20 mouse cellular contexts compared by ENCODE assay signal in genomic region chr12:99395082-99395481, GRCm38 (mm10).
DNase-seq lines count a peak whose midpoint lies in the region; ATAC-seq and TF ChIP-seq lines count a peak whose summit lies in the region.
"Had no signal": no experiment of that assay in that cellular context is flagged by ENCODE, and none has a peak within 500 bp of the region (broad histone marks: within the 10 kb centered on the region; RNA-seq: fewer than 3 reads in every experiment).

No protein-coding gene starts in this region.

- no peaks in the 10 kb centered on the region for H3K9me3 ChIP-seq in midbrain, embryonic 16.5 days (replicated peaks; ENCODE audit: control insufficient read depth, low read length, poor library complexity, severe bottlenecking)
- H3K9me3 ChIP-seq: embryonic facial prominence, embryonic 15.5 days; heart, embryonic 15.5 days; limb, embryonic 10.5 days had no signal

- H3K4me2 ChIP-seq in midbrain, embryonic 16.5 days (ENCODE audit: low read length): no peak overlapping the region
- H3K4me2 ChIP-seq: embryonic facial prominence, embryonic 15.5 days; heart, embryonic 15.5 days; hindbrain, embryonic 14.5 days had no signal

- 33% methylated on average over 3 of the region's 3 CpGs for WGBS in liver, adult 2 months
- WGBS in midbrain, embryonic 16.5 days: 88% methylated on average over 3 of the region's 3 CpGs

- H3K27me3 ChIP-seq in liver, adult 2 months (ENCODE audit: control insufficient read depth, insufficient read depth, low read length): no peaks in the 10 kb centered on the region
- no peaks in the 10 kb centered on the region; the same call in 1 of the 2 replicates for H3K27me3 ChIP-seq in midbrain, embryonic 16.5 days (ENCODE audit: control insufficient read depth, insufficient read depth, low read depth, low read length)
- H3K27me3 ChIP-seq: embryonic facial prominence, embryonic 15.5 days; heart, embryonic 15.5 days had no signal

- no peak for TF ChIP-seq POLR2A in liver, adult 2 months (IDR thresholded peaks at IDR 0.05; ENCODE audit: extremely low read depth, insufficient read depth, low read length)

- no peak for ATAC-seq in midbrain, embryonic 16.5 days
- ATAC-seq: forebrain, embryonic 14.5 days; inflammation-experienced regulatory T-cells, adult 6 months had no signal

- H3K4me1 ChIP-seq in liver, adult 2 months (ENCODE audit: control insufficient read depth, insufficient read depth, low read length): peaks cover 27% of the 10 kb centered on the region
- peaks cover 16% of the 10 kb centered on the region for H3K4me1 ChIP-seq in midbrain, embryonic 16.5 days (ENCODE audit: control insufficient read depth, insufficient read depth, low read length)

- no peak overlapping the region; the same call in 1 of the 2 replicates for H3K9ac ChIP-seq in liver, adult 2 months (ENCODE audit: low read depth, low read length)
- H3K9ac ChIP-seq in midbrain, embryonic 16.5 days (ENCODE audit: low read depth, low read length): no peak overlapping the region
- H3K9ac ChIP-seq: embryonic facial prominence, embryonic 15.5 days; heart, embryonic 15.5 days; hindbrain, embryonic 14.5 days; liver, embryonic 14.5 days had no signal

- peak overlapping the region; percentile 94 for H3K27ac ChIP-seq in liver, adult 2 months (replicated peaks; ENCODE audit: insufficient read depth, low read depth, low read length)
- H3K27ac ChIP-seq in midbrain, embryonic 16.5 days (ENCODE audit: low read length): no peak overlapping the region
- H3K27ac ChIP-seq: embryonic facial prominence, embryonic 15.5 days; heart, embryonic 15.5 days; hindbrain, embryonic 14.5 days; layer of hippocampus, adult 2 months; limb, embryonic 10.5 days; liver, embryonic 14.5 days; macrophage had no signal

- H3K4me3 ChIP-seq in liver, adult 2 months (ENCODE audit: insufficient read depth, low read depth, low read length): no peak overlapping the region
- no peak overlapping the region for H3K4me3 ChIP-seq in midbrain, embryonic 16.5 days (ENCODE audit: low read depth, low read length)
- H3K4me3 ChIP-seq: embryonic facial prominence, embryonic 15.5 days; heart, embryonic 15.5 days; layer of hippocampus, adult 2 months; limb, embryonic 10.5 days had no signal

- peaks cover 7% of the 10 kb centered on the region; the same call in 1 of the 2 replicates for H3K79me2 ChIP-seq in liver, adult 2 months (ENCODE audit: control insufficient read depth, insufficient read depth, low read length)

- TF ChIP-seq CTCF in liver, adult 2 months (IDR thresholded peaks at IDR 0.05; ENCODE audit: low read depth, low read length): no peak

- DNase-seq in adrenal gland, adult (ENCODE audit: inconsistent age in 2 of 2, low spot score in 1 of 2): peak; percentile 80 to 85
- DNase-seq in adrenal gland, postnatal 4 days (ENCODE audit: low spot score in 2 of 2): no peak
- DNase-seq in liver, adult 2 months (ENCODE audit: extremely low read depth, low read depth, low spot score): peak; percentile 98
- DNase-seq in liver: no peak
- DNase-seq in adrenal gland, postnatal 36 days: peak; percentile 72 to 78
- no peak for DNase-seq in cerebellum, postnatal 36 days
- DNase-seq: cerebellum, adult 9-10 months; heart, postnatal 4 days; kidney, adult 8-10 months; kidney, postnatal 14 days had no signal

- no peaks in the 10 kb centered on the region for H3K36me3 ChIP-seq in liver, adult 2 months (ENCODE audit: control insufficient read depth, insufficient read depth, low read length)
- no peaks in the 10 kb centered on the region for H3K36me3 ChIP-seq in midbrain, embryonic 16.5 days (ENCODE audit: control insufficient read depth, insufficient read depth, low read length)
- H3K36me3 ChIP-seq: embryonic facial prominence, embryonic 15.5 days; heart, embryonic 15.5 days; limb, embryonic 10.5 days had no signal

Comparison
In these comparisons a context has a peak if more than half of its experiments do, and no peak if none do; other contexts are left out.
1. DNase-seq: peak in adrenal gland, adult (2 of 2), liver, adult 2 months (single experiment) and adrenal gland, postnatal 36 days (2 of 2); none in adrenal gland, postnatal 4 days (0 of 2), liver (single experiment) and cerebellum, postnatal 36 days (0 of 2).